Mouse (Mus musculus): Measurements from ENCODE around the gene Fpr2. TPM values are rescaled to one million over a fixed set of nuclear protein-coding genes. Genes with fewer than 3 reads are reported as not detected.

The Fpr2 gene
- polyA plus RNA-seq, 1 experiment from 2014 or later = not detected

DNA sequence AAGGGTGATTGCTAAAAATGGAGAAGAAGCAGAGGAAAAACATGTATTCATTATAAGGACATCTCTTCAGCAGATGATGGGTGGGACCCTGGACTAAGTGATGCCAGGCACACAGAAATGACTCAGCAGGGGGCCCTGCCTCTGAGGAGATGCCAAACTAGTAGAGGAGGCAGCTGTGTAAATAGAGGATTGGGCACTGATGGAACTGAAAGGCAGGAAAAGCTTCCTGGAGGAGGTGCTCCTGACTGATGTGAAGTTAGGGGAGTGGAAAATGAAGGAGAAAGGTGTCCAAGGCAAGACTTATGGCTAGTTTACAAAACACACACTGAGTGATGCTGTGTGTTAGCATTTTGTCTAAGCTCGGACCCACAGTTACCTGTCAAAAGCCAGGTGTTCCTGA is 30.2 kb upstream of the Fpr2 start:
- H3K9me3 ChIP-seq (replicated peaks) = no peaks in the 10 kb centered on the region
- WGBS = 81% methylated on average over 1 of the region's 1 CpGs
- H3K4me3 ChIP-seq = no peak overlapping the region
- no peaks in the 10 kb centered on the region for H3K36me3 ChIP-seq
- H3K27me3 ChIP-seq (ENCODE audit: low read depth, poor library complexity, severe bottlenecking) = no peaks in the 10 kb centered on the region
- no peaks in the 10 kb centered on the region; the same call in 1 of the 2 replicates for H3K4me1 ChIP-seq
- DNase-seq (ENCODE audit: low spot score) = no peak
- H3K27ac ChIP-seq (replicated peaks) = no peak overlapping the region

DNA sequence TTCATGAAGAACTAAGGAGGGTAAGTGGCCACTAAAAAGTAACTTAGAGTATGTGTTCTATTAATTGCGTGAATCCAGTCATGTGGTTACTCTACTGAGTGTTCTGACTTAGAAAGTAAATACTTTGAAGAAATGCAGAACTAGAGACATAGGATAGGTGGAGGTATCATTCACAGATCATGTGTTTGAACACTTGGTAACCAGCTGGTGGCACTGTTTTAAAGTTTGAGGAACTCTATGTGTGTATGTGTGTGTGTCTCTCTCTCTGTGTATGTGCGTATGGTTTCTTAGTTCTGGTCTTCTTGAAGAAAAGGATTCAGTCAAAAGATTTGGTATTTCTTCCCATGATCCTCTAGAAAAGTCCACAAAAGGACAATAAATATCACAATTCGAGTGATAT is 27.5 kb upstream of the Fpr2 start:
- no peak for DNase-seq (ENCODE audit: low spot score)
- H3K27me3 ChIP-seq (ENCODE audit: low read depth, poor library complexity, severe bottlenecking) = no peaks in the 10 kb centered on the region
- H3K9me3 ChIP-seq (replicated peaks) = no peaks in the 10 kb centered on the region
- H3K36me3 ChIP-seq = no peaks in the 10 kb centered on the region
- H3K4me3 ChIP-seq = no peak overlapping the region
- 86% methylated on average over 3 of the region's 3 CpGs for WGBS
- H3K4me1 ChIP-seq = no peaks in the 10 kb centered on the region; the same call in 1 of the 2 replicates
- no peak overlapping the region for H3K27ac ChIP-seq (replicated peaks)

DNA sequence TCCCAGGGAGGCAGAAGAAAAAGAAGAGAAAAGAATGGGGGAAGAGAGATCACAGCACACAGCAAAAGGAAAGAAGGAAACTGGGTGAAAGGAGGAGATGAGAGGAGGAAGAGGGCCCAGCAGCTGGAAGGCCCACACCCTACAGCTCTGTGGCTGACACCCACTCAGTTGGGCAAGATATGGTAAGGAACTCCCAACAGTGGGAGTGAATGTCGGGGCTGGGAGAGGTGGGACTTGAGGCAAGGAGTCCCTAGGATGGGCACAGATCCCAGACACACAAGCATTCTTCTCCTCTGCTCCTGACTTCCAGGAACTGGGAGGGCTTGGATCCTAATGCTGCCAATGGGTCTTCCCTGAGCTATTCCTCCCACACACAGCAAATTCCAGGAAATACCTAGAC is 25.3 kb upstream of the Fpr2 start:
- Histone ChIP-seq H3K4me1 (no peaks in the 10 kb centered on the region), H3K4me3 (no peak overlapping the region), H3K27ac (replicated peaks) (no peak overlapping the region), H3K27me3 (ENCODE audit: low read depth, poor library complexity, severe bottlenecking) (no peaks in the 10 kb centered on the region), H3K9me3 (replicated peaks) (no peaks in the 10 kb centered on the region), H3K36me3 (no peaks in the 10 kb centered on the region)
- WGBS = 64% methylated on average over 1 of the region's 1 CpGs
- DNase-seq (ENCODE audit: low spot score) = no peak

DNA sequence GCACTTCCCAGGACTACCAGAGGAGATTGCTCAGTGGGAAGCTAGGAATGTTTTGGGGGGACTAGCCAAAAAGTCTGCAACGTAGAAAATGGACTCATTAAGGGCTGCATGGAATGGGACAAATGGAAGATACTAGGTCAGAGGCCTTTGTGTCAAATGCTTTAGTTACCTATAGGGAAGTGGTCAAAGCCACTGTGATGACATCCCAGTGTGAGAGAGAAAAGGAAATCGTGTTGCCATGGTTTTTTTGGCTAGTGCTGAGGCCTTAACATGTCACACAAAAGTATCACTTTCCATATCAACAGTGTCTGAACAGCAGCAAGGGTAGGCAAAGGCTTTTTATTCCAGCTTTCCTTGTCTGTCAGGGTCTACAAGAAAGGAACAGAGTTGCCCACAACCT is 22.5 kb upstream of the Fpr2 start:
- no peaks in the 10 kb centered on the region for H3K27me3 ChIP-seq (ENCODE audit: low read depth, poor library complexity, severe bottlenecking)
- no peak for DNase-seq (ENCODE audit: low spot score)
- H3K4me3 ChIP-seq = no peak overlapping the region
- no peaks in the 10 kb centered on the region for H3K9me3 ChIP-seq (replicated peaks)
- H3K4me1 ChIP-seq = no peaks in the 10 kb centered on the region
- 65% methylated on average over 2 of the region's 2 CpGs for WGBS
- H3K27ac ChIP-seq (replicated peaks) = no peak overlapping the region
- H3K36me3 ChIP-seq = no peaks in the 10 kb centered on the region

DNA sequence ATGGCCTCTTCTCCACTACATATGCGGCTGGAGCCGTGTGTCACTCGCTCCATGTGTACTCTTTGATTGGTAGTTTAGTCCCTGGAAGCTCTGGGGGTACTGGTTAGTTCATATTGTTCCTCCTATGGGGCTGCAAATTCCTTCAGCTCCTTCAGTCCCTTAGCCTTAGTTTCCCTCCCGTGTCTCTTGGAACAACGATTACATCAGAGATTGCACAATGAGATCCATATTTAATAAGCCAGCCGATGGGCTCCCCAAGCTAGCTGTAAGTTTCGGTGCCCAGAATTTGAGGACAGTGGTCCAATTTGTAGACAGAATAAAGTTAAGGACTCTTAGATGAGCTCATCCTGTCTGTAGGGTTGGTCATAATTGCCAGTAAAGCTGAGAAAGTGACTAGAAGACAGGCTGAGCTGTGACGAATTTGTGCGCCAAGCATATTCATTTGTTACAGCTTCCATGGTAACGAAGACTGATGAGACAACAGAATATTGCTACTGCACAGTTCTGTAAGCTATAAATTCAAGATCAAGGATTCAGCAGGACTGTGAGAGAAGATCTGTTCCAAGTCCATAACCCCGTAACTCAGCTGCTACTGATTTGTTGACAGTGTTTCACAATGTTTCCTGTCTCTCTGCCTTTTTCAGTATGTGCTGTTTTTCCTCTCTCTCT is 20.7 kb upstream of the Fpr2 start:
- Histone ChIP-seq H3K36me3 (no peaks in the 10 kb centered on the region), H3K9me3 (replicated peaks) (no peaks in the 10 kb centered on the region), H3K4me3 (no peak overlapping the region), H3K27me3 (ENCODE audit: low read depth, poor library complexity, severe bottlenecking) (no peaks in the 10 kb centered on the region), H3K27ac (replicated peaks) (no peak overlapping the region), H3K4me1 (no peaks in the 10 kb centered on the region)
- DNase-seq (ENCODE audit: low spot score) = no peak
- 92% methylated on average over 11 of the region's 11 CpGs for WGBS

DNA sequence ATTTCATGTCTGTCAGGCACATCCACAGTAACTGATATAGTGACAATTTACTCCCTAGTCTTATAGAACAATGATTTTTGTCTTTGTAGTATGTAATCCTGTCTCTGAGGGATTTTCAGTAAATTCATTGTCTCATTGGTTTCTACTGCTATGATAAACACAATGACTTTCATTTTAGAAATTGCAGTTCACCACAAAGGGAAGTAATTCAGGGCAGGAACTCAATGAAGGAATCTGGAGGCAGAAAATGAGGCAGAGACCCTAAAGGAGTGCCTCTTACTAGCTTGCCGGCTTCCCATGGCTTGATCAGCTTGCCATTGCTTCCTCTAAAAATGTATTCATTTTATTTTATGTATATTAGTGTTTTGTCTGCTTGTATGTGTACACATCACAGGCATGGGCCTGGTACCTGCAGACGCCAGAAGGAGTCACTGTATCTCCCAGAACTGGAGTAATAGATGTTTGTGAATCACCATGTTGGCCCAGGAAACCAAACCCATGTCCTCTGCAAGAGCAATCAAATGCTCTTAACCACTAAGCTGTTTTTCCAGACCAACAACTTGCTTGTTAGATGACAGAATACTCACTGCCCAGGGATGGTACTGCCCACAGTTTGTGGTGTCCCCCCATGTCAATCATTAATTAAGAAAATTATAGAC is 16.6 kb upstream of the Fpr2 start:
- no peaks in the 10 kb centered on the region for H3K27me3 ChIP-seq (ENCODE audit: low read depth, poor library complexity, severe bottlenecking)
- H3K4me3 ChIP-seq = no peak overlapping the region
- H3K27ac ChIP-seq (replicated peaks) = no peak overlapping the region
- no peaks in the 10 kb centered on the region for H3K36me3 ChIP-seq
- no peaks in the 10 kb centered on the region for H3K4me1 ChIP-seq
- WGBS = 79% methylated on average over 2 of the region's 2 CpGs
- no peak for DNase-seq (ENCODE audit: low spot score)
- peaks cover 7% of the 10 kb centered on the region for H3K9me3 ChIP-seq (replicated peaks)

DNA sequence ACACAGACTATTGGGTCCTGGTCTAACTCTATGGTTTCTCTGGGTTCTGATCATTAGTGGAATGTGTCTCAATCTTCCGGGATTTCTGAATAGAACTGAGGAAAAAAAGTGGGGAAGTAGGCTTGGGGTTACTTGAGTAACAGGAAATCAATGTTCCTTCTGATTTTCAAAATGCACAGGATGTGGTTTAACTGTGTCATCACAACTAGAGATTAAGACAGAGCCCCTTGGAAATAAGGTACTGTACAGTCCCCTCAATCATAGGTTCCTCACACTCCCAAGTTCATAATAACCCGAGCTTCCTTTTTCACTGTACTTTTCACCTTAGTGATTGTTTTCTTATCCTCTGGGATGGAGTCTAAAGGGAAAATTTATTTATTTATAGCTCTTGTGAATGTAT is 15.9 kb upstream of the Fpr2 start:
- Histone ChIP-seq H3K9me3 (replicated peaks) (peaks cover 7% of the 10 kb centered on the region), H3K4me1 (no peaks in the 10 kb centered on the region), H3K4me3 (no peak overlapping the region), H3K27ac (replicated peaks) (no peak overlapping the region), H3K36me3 (no peaks in the 10 kb centered on the region), H3K27me3 (ENCODE audit: low read depth, poor library complexity, severe bottlenecking) (no peaks in the 10 kb centered on the region)
- no peak for DNase-seq (ENCODE audit: low spot score)
- WGBS = 90% methylated on average over 2 of the region's 2 CpGs

DNA sequence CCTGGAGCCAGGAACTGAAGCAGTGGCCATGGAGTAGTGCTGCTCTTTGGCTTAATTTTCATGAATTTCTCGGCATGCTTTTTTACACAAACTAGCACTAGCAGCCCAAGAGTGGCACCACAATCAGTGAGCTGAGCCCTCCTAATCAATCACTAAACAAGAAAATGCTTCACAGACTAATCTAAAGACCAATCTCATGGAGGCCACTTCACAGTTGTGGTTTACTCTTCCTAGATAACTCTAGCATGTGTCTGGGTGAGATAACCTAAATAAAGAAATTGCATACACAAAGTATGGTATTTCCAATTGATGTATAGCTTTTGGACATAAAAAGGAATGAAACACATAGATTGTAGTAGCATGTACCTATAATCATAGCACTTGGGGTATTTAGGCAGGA is 8.3 kb upstream of the Fpr2 start:
- no peaks in the 10 kb centered on the region for H3K4me1 ChIP-seq
- H3K27me3 ChIP-seq (ENCODE audit: low read depth, poor library complexity, severe bottlenecking) = no peaks in the 10 kb centered on the region
- H3K27ac ChIP-seq (replicated peaks) = no peak overlapping the region
- H3K9me3 ChIP-seq (replicated peaks) = no peaks in the 10 kb centered on the region
- no peak overlapping the region for H3K4me3 ChIP-seq
- H3K36me3 ChIP-seq = no peaks in the 10 kb centered on the region
- WGBS = 88% methylated on average over 1 of the region's 1 CpGs
- DNase-seq (ENCODE audit: low spot score) = no peak

DNA sequence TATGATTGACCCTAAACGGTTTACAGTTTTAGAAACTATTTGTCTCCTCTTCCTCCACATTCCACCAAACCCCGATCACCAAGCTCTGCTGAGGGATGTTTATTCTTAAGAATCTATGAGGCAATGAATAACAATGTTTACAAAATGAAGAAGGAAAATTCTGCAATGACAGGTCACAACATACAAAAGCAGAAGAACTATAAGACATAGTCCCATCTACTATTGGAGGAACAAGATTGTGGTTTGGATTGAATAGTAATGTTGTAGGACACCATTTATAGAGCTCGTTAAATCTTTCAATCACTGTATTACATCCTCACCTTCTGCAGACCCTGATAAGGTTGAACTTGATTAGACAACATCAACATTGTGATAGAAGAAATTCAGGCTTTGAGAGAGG is 5.0 kb upstream of the Fpr2 start:
- Histone ChIP-seq H3K4me3 (no peak overlapping the region), H3K27me3 (ENCODE audit: low read depth, poor library complexity, severe bottlenecking) (no peaks in the 10 kb centered on the region), H3K9me3 (replicated peaks) (no peaks in the 10 kb centered on the region), H3K36me3 (no peaks in the 10 kb centered on the region), H3K27ac (replicated peaks) (no peak overlapping the region), H3K4me1 (no peaks in the 10 kb centered on the region)
- WGBS = 87% methylated on average over 3 of the region's 3 CpGs
- no peak for DNase-seq (ENCODE audit: low spot score)

DNA sequence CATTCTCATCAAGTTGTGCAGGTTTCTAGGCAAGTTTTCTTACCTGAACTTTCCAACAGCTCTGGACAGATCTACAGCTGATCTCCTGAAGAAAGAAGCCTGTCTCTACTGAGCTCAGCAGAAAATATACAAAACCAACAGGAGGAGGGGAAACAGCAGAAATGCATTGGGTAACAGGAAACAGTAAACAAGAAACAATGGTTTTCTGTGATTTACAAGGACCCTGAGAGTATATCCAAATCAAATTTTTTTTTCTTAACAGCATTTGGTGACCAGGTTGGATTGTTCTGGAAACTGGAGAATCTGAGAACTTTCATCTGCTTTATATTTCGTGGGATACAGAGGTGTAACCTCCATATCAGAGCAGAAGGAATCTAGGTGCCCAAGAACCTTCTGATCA is 3.8 kb upstream of the Fpr2 start, which contains the start of gene Fpr1:
Fpr1 (minus strand) TSS at position 101 of the 400 bp plus-strand sequence.
- Histone ChIP-seq H3K4me3 (no peak within 1 kb of the TSS), H3K36me3 (no peaks in the 10 kb centered on the region), H3K27me3 (ENCODE audit: low read depth, poor library complexity, severe bottlenecking) (no peaks in the 10 kb centered on the region), H3K9me3 (replicated peaks) (no peaks in the 10 kb centered on the region), H3K27ac (replicated peaks) (no peak within 1 kb of the TSS), H3K4me1 (no peaks in the 10 kb centered on the region)
- WGBS = 72% methylated on average over 1 of the region's 1 CpGs
- no peak for DNase-seq (ENCODE audit: low spot score)

DNA sequence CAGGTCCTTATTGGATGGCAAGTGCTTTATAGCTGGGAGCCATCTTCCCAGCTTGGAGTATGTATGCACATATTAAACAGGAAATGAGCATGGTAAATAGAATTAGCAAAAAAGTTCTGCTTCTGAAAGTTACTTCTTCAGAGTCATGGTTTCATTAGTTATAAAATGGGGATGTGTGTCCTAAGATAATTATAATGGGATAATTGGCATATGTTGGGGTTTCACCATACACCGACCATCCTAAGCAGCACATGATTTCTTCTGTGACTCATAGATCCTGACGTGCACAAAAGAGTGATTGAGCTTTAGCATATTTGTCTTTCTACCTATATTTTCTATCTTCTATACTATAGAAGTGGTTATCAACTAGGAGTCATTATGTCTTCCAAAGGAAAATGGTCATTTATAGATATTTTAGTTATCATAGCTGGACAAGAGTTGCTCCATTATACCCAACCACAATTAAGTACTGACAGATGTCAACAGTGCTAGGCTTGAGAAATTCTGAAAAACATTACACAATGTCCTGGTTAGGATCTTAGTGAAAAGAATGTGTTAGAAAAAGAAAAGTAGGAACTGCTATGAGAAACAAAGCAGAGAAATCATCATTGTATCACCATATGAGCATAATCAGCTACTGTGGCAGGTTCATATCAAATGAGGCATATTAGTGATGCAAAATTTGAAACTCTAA is 2.3 kb downstream of the Fpr2 start:
- H3K27ac ChIP-seq (replicated peaks) = no peak overlapping the region
- WGBS = 91% methylated on average over 2 of the region's 2 CpGs
- H3K27me3 ChIP-seq (ENCODE audit: low read depth, poor library complexity, severe bottlenecking) = no peaks in the 10 kb centered on the region
- DNase-seq (ENCODE audit: low spot score) = no peak
- no peaks in the 10 kb centered on the region for H3K36me3 ChIP-seq
- no peaks in the 10 kb centered on the region for H3K9me3 ChIP-seq (replicated peaks)
- H3K4me3 ChIP-seq = no peak overlapping the region
- H3K4me1 ChIP-seq = no peaks in the 10 kb centered on the region

DNA sequence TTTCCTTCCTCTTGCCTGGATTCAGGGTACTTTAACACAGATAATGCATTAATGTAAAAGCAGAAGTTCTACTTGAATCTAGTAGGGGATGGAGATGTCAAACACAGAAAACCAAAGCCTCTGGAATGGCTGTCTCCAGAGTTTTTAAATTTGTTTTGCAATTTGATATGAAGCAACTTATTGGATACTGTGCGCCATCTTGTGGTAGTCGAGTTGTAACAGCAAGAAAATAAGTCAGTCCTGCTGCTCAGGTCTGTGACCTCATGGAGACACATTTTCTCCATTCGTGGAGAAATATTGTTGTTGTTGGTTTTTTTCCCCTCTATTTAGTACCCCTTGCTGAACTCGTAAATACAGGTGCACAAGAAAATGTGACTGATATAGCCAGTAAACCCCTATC is 8.4 kb downstream of the Fpr2 start:
- Histone ChIP-seq H3K4me3 (no peak overlapping the region), H3K27ac (replicated peaks) (no peak overlapping the region), H3K36me3 (no peaks in the 10 kb centered on the region), H3K4me1 (no peaks in the 10 kb centered on the region), H3K27me3 (ENCODE audit: low read depth, poor library complexity, severe bottlenecking) (no peaks in the 10 kb centered on the region), H3K9me3 (replicated peaks) (no peaks in the 10 kb centered on the region)
- 5% methylated on average over 4 of the region's 4 CpGs for WGBS
- no peak for DNase-seq (ENCODE audit: low spot score)

DNA sequence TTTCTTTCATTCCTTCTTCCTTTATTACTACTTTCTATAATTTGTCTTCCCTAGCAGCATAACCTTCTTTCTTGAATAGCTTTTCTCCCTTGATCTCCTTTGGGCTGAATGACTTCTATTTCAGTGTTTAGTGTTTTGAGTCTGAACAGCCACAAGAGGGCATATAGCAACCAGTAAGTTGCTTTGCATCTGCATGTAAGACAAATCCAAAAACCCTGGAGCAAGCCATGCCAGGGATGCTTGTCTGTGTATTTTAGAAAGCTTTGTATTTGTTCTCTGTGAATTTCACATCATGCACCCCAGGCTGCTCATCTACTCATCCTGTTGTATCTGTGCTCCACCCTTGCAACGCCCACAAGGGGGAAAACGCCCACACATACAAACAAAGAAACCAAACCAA is 11.6 kb downstream of the Fpr2 start:
- H3K36me3 ChIP-seq = no peaks in the 10 kb centered on the region
- 90% methylated on average over 2 of the region's 2 CpGs for WGBS
- H3K27ac ChIP-seq (replicated peaks) = no peak overlapping the region
- no peaks in the 10 kb centered on the region for H3K27me3 ChIP-seq (ENCODE audit: low read depth, poor library complexity, severe bottlenecking)
- H3K4me3 ChIP-seq = no peak overlapping the region
- no peak for DNase-seq (ENCODE audit: low spot score)
- no peaks in the 10 kb centered on the region for H3K4me1 ChIP-seq
- H3K9me3 ChIP-seq (replicated peaks) = no peaks in the 10 kb centered on the region

All from midbrain, embryonic 10.5 days (tissue).